Mouse (Mus musculus): Measurements from ENCODE around the gene Scarb1.

Scarb1 gene

GRCm38 (mm10) chr5:125270587-125271130, 70.2 kb downstream of the Scarb1 start:
- DNase-seq (ENCODE audit: low spot score), result no peak

DNA sequence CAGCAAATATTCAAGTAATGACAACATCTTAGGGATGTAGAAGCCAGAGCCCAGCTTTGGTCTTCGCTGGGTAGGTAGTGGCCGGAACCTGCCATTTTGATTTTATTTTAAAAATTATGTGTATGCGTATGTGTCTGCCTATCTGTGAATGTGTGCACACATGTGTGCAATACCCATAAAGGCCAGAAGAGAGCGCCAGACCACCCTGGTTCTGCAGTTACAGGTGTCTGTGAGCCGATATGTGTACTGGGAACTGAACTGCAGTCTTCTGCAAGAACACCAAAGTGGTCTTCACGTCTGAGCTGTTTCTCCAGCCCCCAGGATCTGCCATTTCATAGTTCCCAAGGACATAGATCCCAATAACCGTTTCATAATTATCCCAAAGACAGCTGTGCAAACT, 71.1 kb downstream of the Scarb1 start:
- DNase-seq (ENCODE audit: low spot score), result no peak

DNA sequence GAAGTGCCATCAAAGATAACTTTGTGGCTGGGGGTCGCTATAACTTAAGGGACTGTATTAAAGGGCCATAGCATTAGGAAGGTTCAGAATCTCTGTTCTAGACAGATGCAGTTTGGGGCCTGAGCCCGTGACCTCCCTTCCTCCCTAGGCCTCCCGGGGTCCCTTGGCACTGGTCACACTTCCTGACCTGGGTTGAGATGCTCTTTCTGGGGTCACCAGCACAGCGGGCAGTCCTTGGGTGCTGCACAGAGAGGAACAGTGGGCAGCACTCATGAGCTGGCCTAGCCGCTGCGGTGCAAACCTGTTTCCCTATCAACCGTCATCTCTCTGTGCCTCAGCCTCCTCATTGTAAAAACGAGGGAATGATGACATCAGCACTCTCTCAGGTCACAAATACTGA, 71.5 kb downstream of the Scarb1 start:
- no peak for DNase-seq (ENCODE audit: low spot score)

DNA sequence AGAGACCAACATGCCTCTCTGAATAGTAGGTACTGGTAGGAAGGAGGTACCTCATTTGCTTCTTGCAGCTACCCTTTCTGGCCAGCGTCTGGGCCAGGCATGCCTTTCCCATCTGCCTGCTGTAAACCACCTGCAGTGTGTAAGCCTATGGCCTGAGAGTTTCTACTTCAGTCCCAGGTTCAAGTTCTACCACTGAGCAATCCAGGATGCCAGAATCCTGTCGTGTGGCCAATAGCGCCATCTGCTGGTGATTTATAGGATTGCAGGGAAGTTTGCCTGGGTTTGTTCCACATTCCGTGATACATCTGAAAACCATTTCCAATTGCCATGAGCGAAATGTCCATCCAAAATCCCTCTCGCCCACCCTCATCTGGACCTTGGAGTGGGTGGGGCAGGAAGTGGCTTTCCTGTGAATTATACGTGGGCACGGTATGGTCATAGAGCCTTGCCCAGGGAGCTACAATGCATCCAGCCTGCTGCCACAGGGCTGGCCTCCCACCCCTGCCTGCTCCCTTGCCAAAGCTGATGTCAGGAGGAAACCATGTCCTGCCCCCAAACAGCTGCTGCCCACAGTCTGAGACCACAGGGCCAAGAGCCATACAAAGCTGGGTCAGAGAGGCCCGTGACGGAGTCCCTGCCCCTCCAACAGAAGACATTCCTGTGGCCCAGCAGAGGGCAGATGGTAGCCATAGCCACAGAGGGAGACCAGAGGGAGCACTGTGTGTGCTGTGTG, 72.7 kb downstream of the Scarb1 start:
- DNase-seq (ENCODE audit: low spot score), result peak; percentile 92

DNA sequence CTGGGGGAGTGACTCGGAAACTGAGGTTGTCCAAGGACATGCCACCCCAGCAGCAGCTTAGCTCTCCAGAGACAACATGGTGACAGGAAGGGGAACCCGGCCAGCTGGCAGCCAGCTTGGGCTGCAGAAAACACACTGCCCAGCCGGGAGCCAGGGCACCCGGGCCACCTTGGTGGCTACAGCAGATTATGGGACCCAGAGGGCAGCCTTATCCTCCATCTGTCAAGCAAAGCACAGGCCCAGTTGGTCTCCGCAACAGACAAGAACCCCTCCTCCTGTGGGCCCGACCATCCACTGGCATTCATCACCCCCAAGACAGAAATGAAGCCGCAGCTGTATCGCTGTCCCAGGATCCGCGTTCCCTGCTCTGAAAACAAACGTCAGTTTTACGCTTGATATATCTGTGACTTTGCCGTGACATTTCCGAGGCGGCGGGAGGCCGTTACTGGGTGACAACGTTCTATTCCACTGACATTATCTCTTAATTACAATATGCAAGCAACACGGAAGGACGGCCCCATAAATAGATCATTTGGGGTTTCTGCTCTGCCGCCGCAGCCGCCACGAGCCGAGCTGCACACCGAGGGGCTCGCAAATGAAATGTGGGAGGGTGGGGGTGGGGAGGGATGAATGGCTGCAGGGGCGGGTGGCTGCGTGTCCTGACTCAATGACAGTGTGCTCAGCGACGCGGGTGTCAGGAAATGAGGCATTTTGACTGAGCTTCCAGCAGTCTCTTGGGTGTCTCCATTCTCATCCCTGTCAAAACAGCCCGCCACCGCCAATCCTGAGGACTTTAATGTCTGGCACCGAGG, 73.5 kb downstream of the Scarb1 start:
- DNase-seq (ENCODE audit: low spot score), result no peak

DNA sequence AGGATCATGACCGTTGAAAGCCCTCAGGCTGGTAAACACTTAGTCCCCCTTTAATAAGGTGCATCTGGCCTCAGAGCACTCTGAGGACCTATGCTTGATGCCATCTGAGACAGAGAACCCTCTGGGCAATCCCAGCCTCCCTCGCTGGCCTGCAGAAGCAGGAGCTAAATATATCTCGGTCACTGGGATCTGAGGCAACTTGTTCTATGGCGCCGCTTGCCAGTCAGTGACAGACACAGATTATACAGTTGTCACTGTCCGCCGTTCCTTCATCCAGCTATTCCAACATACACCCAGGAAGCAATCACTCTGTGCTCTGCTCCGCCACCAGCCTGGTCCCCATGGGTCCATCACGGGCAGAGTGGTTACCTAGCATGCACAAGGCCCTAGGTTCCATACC, 74.8 kb downstream of the Scarb1 start:
- no peak for DNase-seq (ENCODE audit: low spot score)

- no peak for DNase-seq (ENCODE audit: low spot score)
Observed at GRCm38 (mm10) chr5:125264700-125265099, 76.2 kb downstream of the Scarb1 start.

DNA sequence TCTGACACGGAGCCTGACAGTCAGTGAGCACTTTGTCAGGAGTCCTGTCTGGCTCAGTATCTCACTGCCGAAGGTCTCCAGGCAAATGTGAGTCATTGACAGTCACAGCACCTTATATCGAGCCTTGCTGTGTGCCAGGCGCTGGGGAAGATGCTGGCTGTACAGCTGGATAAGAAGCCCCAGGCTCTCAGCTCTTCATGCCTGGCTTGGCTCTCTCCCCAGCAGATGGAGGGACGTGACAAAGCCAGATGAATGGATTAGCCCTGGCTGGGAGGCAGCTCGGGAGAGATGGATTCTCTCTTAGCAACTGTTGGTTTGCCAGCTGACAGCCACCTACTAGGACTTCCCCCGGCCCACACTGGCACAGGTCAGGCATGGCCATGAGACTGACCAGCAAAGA, 78.3 kb downstream of the Scarb1 start:
- no peak for DNase-seq (ENCODE audit: low spot score)

- no peak for DNase-seq (ENCODE audit: low spot score)
Observed at GRCm38 (mm10) chr5:125253917-125254316, 87.0 kb downstream of the Scarb1 start.

DNA sequence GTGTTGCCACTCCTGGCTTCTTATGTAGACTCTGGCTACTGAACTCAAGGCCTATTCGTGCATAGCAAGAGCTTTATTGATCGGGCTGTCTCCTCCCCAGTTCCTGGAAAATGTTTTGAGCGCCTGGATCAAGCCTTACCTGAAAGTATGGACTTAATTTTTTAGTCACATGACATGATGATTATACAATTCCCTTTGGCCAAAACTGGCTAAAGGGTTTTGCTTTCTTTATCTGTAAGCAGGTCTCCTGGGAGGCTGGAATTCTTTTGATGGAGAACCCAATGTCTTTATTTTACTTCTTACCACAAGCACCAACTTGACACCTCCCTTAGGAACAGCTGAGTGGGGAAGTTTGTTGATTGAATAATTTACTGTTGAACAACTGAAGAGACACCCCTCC, 87.4 kb downstream of the Scarb1 start:
- no peak for DNase-seq (ENCODE audit: low spot score)

DNA sequence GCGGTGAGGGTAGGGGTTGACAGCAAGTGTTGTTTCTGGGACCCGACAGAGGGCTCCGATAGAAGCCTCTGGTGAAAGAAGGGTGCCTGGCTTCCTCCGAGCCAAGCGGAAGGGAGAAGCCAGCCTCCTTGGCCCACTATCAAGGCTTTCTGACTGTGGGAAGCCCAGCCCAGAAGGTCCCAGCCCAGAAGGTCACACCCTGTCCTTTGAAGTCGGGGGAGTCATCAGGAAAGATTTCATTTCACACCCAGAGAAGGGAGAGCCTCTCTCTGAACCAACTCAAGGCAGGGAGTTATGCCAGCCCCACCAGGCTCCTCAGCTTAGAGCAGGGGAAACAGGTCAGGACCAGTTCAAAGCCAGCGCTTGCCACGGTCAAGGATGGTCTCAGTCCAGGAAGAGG, 88.2 kb downstream of the Scarb1 start:
- no peak for DNase-seq (ENCODE audit: low spot score)

- no peak for DNase-seq (ENCODE audit: low spot score)
Observed at GRCm38 (mm10) chr5:125251885-125252615, 88.8 kb downstream of the Scarb1 start.

- no peak for DNase-seq (ENCODE audit: low spot score)
Observed at GRCm38 (mm10) chr5:125249187-125249586, 91.7 kb downstream of the Scarb1 start.

DNA sequence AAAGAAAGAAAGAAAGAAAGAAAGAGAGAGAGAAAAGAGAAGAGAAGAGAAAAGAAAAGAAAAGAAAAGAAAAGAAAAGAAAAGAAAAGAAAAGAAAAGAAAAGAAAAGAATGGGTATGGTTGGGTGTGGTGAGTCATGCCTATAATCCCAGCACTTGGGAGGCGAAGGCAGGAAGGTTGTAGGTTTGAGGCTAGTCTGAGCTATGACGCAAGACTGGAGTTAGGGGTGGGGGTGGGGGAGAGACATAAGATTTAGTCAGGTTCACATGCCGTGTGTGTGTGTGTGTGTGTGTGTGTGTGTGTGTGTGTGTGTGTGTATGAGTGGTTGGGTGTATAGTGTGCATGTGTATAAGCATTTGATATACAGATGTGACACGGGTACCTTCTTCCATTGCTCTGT, 94.2 kb downstream of the Scarb1 start:
- DNase-seq (ENCODE audit: low spot score), result no peak

GRCm38 (mm10) chr5:125245534-125246151, 95.3 kb downstream of the Scarb1 start:
- no peak for DNase-seq (ENCODE audit: low spot score)

DNA sequence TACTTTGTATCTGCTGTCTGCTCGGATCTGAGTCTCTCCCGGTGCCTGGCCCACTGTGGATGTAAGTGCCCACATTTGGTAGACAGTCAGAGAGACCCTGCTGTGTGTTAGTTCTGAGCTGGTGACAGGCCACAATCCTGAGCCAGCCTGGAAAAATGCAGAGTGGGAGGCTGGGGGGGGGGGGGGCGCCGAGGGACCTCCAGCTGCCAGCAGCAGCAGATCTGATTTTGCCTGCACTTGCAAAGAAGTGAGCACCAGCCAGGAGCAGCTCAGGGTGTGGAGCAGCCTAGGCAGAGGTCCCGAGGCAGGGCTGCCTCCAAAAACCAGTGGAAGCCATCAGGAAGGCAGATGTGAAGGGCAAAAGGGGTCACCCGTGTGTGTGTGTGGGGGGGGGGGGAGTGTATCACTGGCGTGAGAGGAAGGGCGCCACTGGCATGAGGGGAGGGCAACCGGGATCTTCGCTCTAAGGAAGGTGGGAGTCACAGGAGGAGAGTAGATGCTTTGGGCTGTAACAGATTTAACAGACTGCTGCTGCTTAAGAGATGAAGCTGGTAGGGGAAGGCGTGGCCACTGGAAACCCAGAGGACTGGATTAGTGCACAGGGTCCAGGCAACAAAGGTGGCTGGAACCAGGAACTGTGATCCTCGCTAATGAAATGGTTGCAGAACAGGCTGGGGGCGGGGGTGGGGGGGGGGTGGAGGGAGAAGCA, 95.9 kb downstream of the Scarb1 start:
- no peak for DNase-seq (ENCODE audit: low spot score)

- DNase-seq (ENCODE audit: low spot score), result peak; percentile 88
Observed at GRCm38 (mm10) chr5:125243928-125244327, 97.0 kb downstream of the Scarb1 start.

DNA sequence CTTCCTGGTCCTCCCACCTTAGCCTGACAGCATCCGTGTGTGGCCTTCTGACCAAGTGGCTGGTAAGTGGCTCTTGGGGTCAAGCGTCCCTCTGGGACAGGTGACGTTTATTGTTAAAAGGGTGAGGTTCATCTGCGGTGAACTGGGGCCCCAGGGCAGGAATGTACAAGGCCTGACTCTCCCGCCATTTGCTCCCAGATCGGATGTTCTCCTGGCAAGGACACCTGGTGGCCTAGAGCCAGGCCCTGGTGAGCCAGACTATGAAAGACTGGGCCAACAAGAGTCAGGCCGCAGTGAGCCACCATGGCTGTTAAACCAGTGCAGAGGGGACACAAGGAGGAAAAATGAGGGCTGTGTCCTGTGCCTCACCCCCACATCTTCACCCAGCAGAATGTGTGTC, 98.8 kb downstream of the Scarb1 start:
- DNase-seq (ENCODE audit: low spot score), result no peak

DNA sequence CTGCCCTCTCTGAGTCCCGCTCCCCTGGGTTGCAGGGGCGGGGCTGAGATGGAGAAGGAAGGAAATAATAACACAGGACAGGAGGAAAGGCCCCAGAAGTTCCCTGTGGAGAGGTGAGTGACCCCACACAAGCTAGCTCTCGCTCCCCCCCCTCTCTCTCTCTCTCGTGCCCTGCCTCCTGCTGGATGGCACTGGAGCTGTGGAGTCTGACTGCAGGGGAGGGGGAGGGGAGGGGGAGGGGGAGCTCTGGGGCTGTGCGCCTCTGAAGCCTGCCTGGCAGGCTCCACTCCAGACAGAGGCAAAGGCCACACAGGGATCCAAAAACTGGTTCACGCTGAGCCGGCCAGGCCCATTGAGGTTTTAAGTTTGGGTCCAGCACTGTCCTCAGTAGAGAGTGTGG, 99.3 kb downstream of the Scarb1 start:
- no peak for DNase-seq (ENCODE audit: low spot score)

GRCm38 (mm10) chr5:125240124-125240781, 100.6 kb downstream of the Scarb1 start:
- DNase-seq (ENCODE audit: low spot score), result no peak

- no peak for DNase-seq (ENCODE audit: low spot score)
Observed at GRCm38 (mm10) chr5:125235874-125236273, 105.0 kb downstream of the Scarb1 start.

Measured in layer of hippocampus, adult 9-10 months (tissue).